Mouse (Mus musculus) B cell, adult (primary cell): Measurements from ENCODE around the gene Defb39. TPM values are rescaled to one million over a fixed set of nuclear protein-coding genes. Genes with fewer than 3 reads are reported as not detected.

ENCODE experiments used
- total RNA-seq: library from RNA; stranded (reverse); gene quantifications from 4 replicates; pipeline ENCODE4 v1.2.4, GENCODE M21; 2023; ENCODE audit not compliant: inconsistent age

Gene Defb39
- not detected in 4 replicates for total RNA-seq

GRCm38 (mm10) chr8:19064710-19065109 lies at the start of gene Defb39:
TSS of gene Defb39 (minus strand) at chr8:19064810.

DNA sequence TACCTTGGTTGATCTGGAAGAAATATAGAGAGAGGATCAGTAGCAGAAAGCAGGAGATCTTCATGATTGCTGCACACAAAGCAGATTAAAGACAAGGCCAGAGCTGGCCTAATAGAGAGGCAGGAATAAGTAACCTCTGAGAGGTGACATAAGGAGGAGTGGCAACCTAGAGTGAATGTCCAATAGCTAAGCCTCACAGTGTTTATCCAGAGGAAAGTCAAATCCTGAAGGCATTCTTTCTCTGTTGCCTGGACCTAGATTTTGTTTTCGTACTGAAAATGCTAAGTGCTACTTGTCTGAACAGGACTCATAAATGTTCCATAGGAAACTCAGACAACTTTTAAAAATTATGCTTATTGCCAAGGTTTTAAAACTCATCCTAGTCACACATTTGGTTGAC lies 38.1 kb downstream of the Defb39 start, which contains the start of gene Defb38:
Defb38 (minus strand) TSS at position 101 of the 400 bp plus-strand sequence.

Other genes with a start within 250 kb of the Defb39 start
- gene Defb40, start 86.6 kb downstream of the Defb39 start, total RNA-seq, result not detected in 4 replicates
- gene Defb37, start 73.8 kb downstream of the Defb39 start, total RNA-seq, result not detected in 4 replicates
- not detected in 4 replicates for gene Defb38, start 38.2 kb downstream of the Defb39 start, total RNA-seq
- not detected in 4 replicates for gene Defb12, start 50.0 kb upstream of the Defb39 start, total RNA-seq
- gene Defb34, start 58.9 kb upstream of the Defb39 start, total RNA-seq, result not detected in 4 replicates
- not detected in 4 replicates for gene Gm45826, start 76.0 kb upstream of the Defb39 start, total RNA-seq
- gene Defb14, start 129.5 kb upstream of the Defb39 start, total RNA-seq, result not detected in 4 replicates
- gene Defb4, start 133.9 kb upstream of the Defb39 start, total RNA-seq, result not detected in 4 replicates
- gene Defb6, start 160.7 kb upstream of the Defb39 start, total RNA-seq, result not detected in 4 replicates
- gene Defb46, start 175.1 kb upstream of the Defb39 start, total RNA-seq, result not detected in 4 replicates
- gene Defb5, start 182.8 kb upstream of the Defb39 start, total RNA-seq, result not detected in 4 replicates
- gene Defb3, start 228.6 kb upstream of the Defb39 start, total RNA-seq, result not detected in 4 replicates